Mouse (Mus musculus) ES-E14 (cell line): ENCODE results near the gene B4galnt3.

Source experiments
- CHD2 ChIP-seq: IDR thresholded peaks from 2 replicates; pipeline ENCODE4 v1.6.1; 2014; ENCODE audit warnings: mild to moderate bottlenecking, low read depth, low read length, inconsistent platforms
- HCFC1 ChIP-seq: IDR thresholded peaks from 2 replicates; pipeline ENCODE4 v1.6.1; 2012; ENCODE audit warnings: low read length, inconsistent platforms, borderline replicate concordance; ENCODE audit not compliant: insufficient read depth
- MAFK ChIP-seq: IDR thresholded peaks from 2 replicates; pipeline ENCODE4 v1.6.1; 2014; ENCODE audit warnings: mild to moderate bottlenecking, low read depth, low read length, inconsistent platforms; ENCODE audit not compliant: insufficient read depth
- ZC3H11A ChIP-seq: IDR thresholded peaks from 2 replicates; pipeline ENCODE4 v1.6.1; 2012; ENCODE audit warnings: low read depth, mild to moderate bottlenecking, inconsistent platforms, low read length, borderline replicate concordance
- ZNF384 ChIP-seq: IDR thresholded peaks from 2 replicates; pipeline ENCODE4 v1.6.1; 2012; ENCODE audit warnings: low read depth, low read length, inconsistent platforms

GRCm38 (mm10) chr6:120274887-120275286, 19.5 kb downstream of the B4galnt3 start:
- TF ChIP-seq ZNF384 (no peak), HCFC1 (no peak), CHD2 (no peak), ZC3H11A (no peak), MAFK (no peak)
